Mouse (Mus musculus) midbrain, embryonic 16.5 days (tissue): Measurements from ENCODE around the gene Cp. TPM values are rescaled to one million over a fixed set of nuclear protein-coding genes. Genes with fewer than 3 reads are reported as not detected.

Source experiments
- ATAC-seq: fragments of 200-750 bp; cut with Nextera tagmentation; 2 replicates; pipeline ENCODE4 v1.8.0; 2017; ENCODE audit warnings: moderate TSS enrichment
- H3K27ac ChIP-seq: fragments of 300-500 bp; sonication (generic); 2 replicates; pipeline ENCODE4 v1.5.1; 2014; ENCODE audit warnings: mild to moderate bottlenecking, low read length, mixed read lengths
- H3K27me3 ChIP-seq: fragments of 300-500 bp; sonication (generic); 2 replicates; pipeline ENCODE4 v1.6.1; 2014; ENCODE audit warnings: low read depth, low read length, mixed read lengths; ENCODE audit not compliant: control insufficient read depth, insufficient read depth
- H3K36me3 ChIP-seq: fragments of 300-500 bp; sonication (generic); 2 replicates; pipeline ENCODE4 v1.6.1; 2014; ENCODE audit warnings: mild to moderate bottlenecking, low read length, moderate library complexity, mixed read lengths; ENCODE audit not compliant: control insufficient read depth, insufficient read depth
- H3K4me1 ChIP-seq: fragments of 300-500 bp; sonication (generic); 2 replicates; pipeline ENCODE4 v1.6.1; 2014; ENCODE audit warnings: mild to moderate bottlenecking, low read length, mixed read lengths; ENCODE audit not compliant: control insufficient read depth, insufficient read depth
- H3K4me2 ChIP-seq: fragments of 300-500 bp; sonication (generic); 2 replicates; pipeline ENCODE4 v1.6.1; 2014; ENCODE audit warnings: mild to moderate bottlenecking, low read length, mixed read lengths
- H3K4me3 ChIP-seq: fragments of 300-500 bp; sonication (generic); 2 replicates; pipeline ENCODE4 v1.5.1; 2014; ENCODE audit warnings: low read depth, mild to moderate bottlenecking, low read length, moderate library complexity, mixed read lengths
- H3K9ac ChIP-seq: fragments of 300-500 bp; sonication (generic); 2 replicates; pipeline ENCODE4 v1.6.1; 2014; ENCODE audit warnings: low read depth, low read length, mixed read lengths
- H3K9me3 ChIP-seq: fragments of 300-500 bp; sonication (generic); replicated peaks from 2 replicates; pipeline ENCODE4 v1.6.1; 2014; ENCODE audit warnings: mild to moderate bottlenecking, low read length, mixed read lengths; ENCODE audit not compliant: control insufficient read depth, poor library complexity, severe bottlenecking
- WGBS: fragments of 180-500 bp; shearing (Covaris S2); extraction: QIAGEN DNeasy Blood & Tissue Kit; methylation state at CpG from one replicate; pipeline ENCODE4 v1.1.7; 2014; 5-methylcytosine and 5-hydroxymethylcytosine counted together
- polyA plus RNA-seq: library from polyadenylated mRNA; unstranded; fragments of >200 nt; fragmentation: Nextera tagmentation; extraction: Ambion mirVana; gene quantifications from 2 replicates; pipeline ENCODE4 v1.2.1, GENCODE M21; 2015

The Cp gene
- polyA plus RNA-seq, 1 experiment from 2014 or later = 10.2 TPM

GRCm38 (mm10) chr3:19962769-19963513, 6.1 kb downstream of the Cp start:
- no peaks in the 10 kb centered on the region for H3K36me3 ChIP-seq
- no peak overlapping the region for H3K4me3 ChIP-seq
- WGBS = 90% methylated on average over 3 of the region's 3 CpGs
- H3K9ac ChIP-seq = no peak overlapping the region
- no peak overlapping the region for H3K4me2 ChIP-seq
- no peaks in the 10 kb centered on the region for H3K4me1 ChIP-seq
- H3K27ac ChIP-seq = no peak overlapping the region
- H3K27me3 ChIP-seq = no peaks in the 10 kb centered on the region
- H3K9me3 ChIP-seq = no peaks in the 10 kb centered on the region
- ATAC-seq = no peak

GRCm38 (mm10) chr3:19964625-19965188, 7.9 kb downstream of the Cp start:
- H3K9ac ChIP-seq = no peak overlapping the region
- no peaks in the 10 kb centered on the region for H3K9me3 ChIP-seq
- no peak for ATAC-seq
- H3K27ac ChIP-seq = no peak overlapping the region
- H3K27me3 ChIP-seq = no peaks in the 10 kb centered on the region
- no peaks in the 10 kb centered on the region for H3K4me1 ChIP-seq
- H3K36me3 ChIP-seq = no peaks in the 10 kb centered on the region
- WGBS = 81% methylated on average over 2 of the region's 2 CpGs
- H3K4me3 ChIP-seq = no peak overlapping the region
- H3K4me2 ChIP-seq = no peak overlapping the region

- H3K27me3 ChIP-seq = no peaks in the 10 kb centered on the region
- no peak overlapping the region for H3K9ac ChIP-seq
- no peaks in the 10 kb centered on the region for H3K36me3 ChIP-seq
- H3K9me3 ChIP-seq = no peaks in the 10 kb centered on the region
- no peaks in the 10 kb centered on the region for H3K4me1 ChIP-seq
- no peak overlapping the region for H3K4me3 ChIP-seq
- H3K4me2 ChIP-seq = no peak overlapping the region
- 83% methylated on average over 5 of the region's 5 CpGs for WGBS
- H3K27ac ChIP-seq = no peak overlapping the region
- no peak for ATAC-seq
Measured at GRCm38 (mm10) chr3:19965239-19965638, 8.4 kb downstream of the Cp start.

GRCm38 (mm10) chr3:19966072-19966471, 9.2 kb downstream of the Cp start:
- Histone ChIP-seq H3K27ac (no peak overlapping the region), H3K36me3 (no peaks in the 10 kb centered on the region), H3K27me3 (no peaks in the 10 kb centered on the region), H3K9ac (no peak overlapping the region), H3K4me2 (no peak overlapping the region), H3K4me3 (no peak overlapping the region), H3K9me3 (no peaks in the 10 kb centered on the region), H3K4me1 (no peaks in the 10 kb centered on the region)
- WGBS = 57% methylated on average over 4 of the region's 4 CpGs
- ATAC-seq = no peak

GRCm38 (mm10) chr3:19978474-19978873, 21.6 kb downstream of the Cp start:
- Histone ChIP-seq H3K4me1 (no peaks in the 10 kb centered on the region), H3K36me3 (no peaks in the 10 kb centered on the region), H3K9me3 (no peaks in the 10 kb centered on the region), H3K27ac (no peak overlapping the region), H3K4me3 (no peak overlapping the region), H3K9ac (no peak overlapping the region), H3K27me3 (no peaks in the 10 kb centered on the region), H3K4me2 (no peak overlapping the region)
- no peak for ATAC-seq
- 59% methylated on average over 4 of the region's 4 CpGs for WGBS

- Histone ChIP-seq H3K4me3 (no peak overlapping the region), H3K4me2 (no peak overlapping the region), H3K36me3 (no peaks in the 10 kb centered on the region), H3K27me3 (no peaks in the 10 kb centered on the region), H3K27ac (no peak overlapping the region), H3K4me1 (no peaks in the 10 kb centered on the region), H3K9me3 (no peaks in the 10 kb centered on the region), H3K9ac (no peak overlapping the region)
- whole genome bisulfite sequencing = 93% methylated on average over 2 of the region's 2 CpGs
- ATAC-seq = no peak
Measured at GRCm38 (mm10) chr3:19981156-19981555, 24.3 kb downstream of the Cp start.

GRCm38 (mm10) chr3:19982846-19983245, 26.0 kb downstream of the Cp start:
- Histone ChIP-seq H3K36me3 (no peaks in the 10 kb centered on the region), H3K9ac (no peak overlapping the region), H3K4me3 (no peak overlapping the region), H3K27me3 (no peaks in the 10 kb centered on the region), H3K9me3 (no peaks in the 10 kb centered on the region), H3K4me1 (no peaks in the 10 kb centered on the region), H3K4me2 (no peak overlapping the region), H3K27ac (no peak overlapping the region)
- no peak for ATAC-seq

- Histone ChIP-seq H3K36me3 (no peaks in the 10 kb centered on the region), H3K9ac (no peak overlapping the region), H3K4me2 (no peak overlapping the region), H3K27me3 (no peaks in the 10 kb centered on the region), H3K4me1 (no peaks in the 10 kb centered on the region), H3K4me3 (no peak overlapping the region), H3K27ac (no peak overlapping the region), H3K9me3 (no peaks in the 10 kb centered on the region)
- WGBS = 16% methylated on average over 3 of the region's 3 CpGs
- ATAC-seq = no peak
Measured at GRCm38 (mm10) chr3:19986123-19986522, 29.3 kb downstream of the Cp start.

- no peak for ATAC-seq
Measured at GRCm38 (mm10) chr3:19990031-19990430, 33.2 kb downstream of the Cp start.

More at GRCm38 (mm10) chr3:19990031-19990430, 33.2 kb downstream of the Cp start:
- Histone ChIP-seq H3K4me3 (no peak overlapping the region), H3K27me3 (no peaks in the 10 kb centered on the region), H3K9me3 (no peaks in the 10 kb centered on the region), H3K4me2 (no peak overlapping the region), H3K4me1 (no peaks in the 10 kb centered on the region), H3K36me3 (no peaks in the 10 kb centered on the region), H3K9ac (no peak overlapping the region), H3K27ac (no peak overlapping the region)
- WGBS = 79% methylated on average over 3 of the region's 3 CpGs
